Mouse (Mus musculus) telencephalon, adult 2 months (tissue): ENCODE data around the gene Pex3.
"Not testable (repeated sequence)": the region's sequence is repeated elsewhere in the genome, so short reads cannot be mapped to it uniquely, and the experiment has no call there.

Experiments
- DNase-seq: peaks from one replicate; pipeline ENCODE4 v3.0.0-alpha.2; 2011; ENCODE audit warnings: low read depth, low spot score

The Pex3 gene

GRCm38 (mm10) chr10:13536706-13537105 lies 16.2 kb downstream of the Pex3 start:
- no peak for DNase-seq

- DNase-seq: no peak
Measured at GRCm38 (mm10) chr10:13534751-13535150, 18.2 kb downstream of the Pex3 start.

GRCm38 (mm10) chr10:13528155-13528554 lies 24.8 kb downstream of the Pex3 start:
- no peak for DNase-seq

GRCm38 (mm10) chr10:13521857-13522256 lies 31.1 kb downstream of the Pex3 start:
- no peak for DNase-seq

- no peak for DNase-seq
Measured at GRCm38 (mm10) chr10:13502371-13502770, 50.6 kb downstream of the Pex3 start.

- not testable (repeated sequence) for DNase-seq
Measured at GRCm38 (mm10) chr10:13501533-13501932, 51.4 kb downstream of the Pex3 start.

- peak; percentile 82 for DNase-seq
Measured at GRCm38 (mm10) chr10:13500938-13501496, 51.9 kb downstream of the Pex3 start.

- DNase-seq: no peak
Measured at GRCm38 (mm10) chr10:13500473-13500872, 52.5 kb downstream of the Pex3 start.

- no peak for DNase-seq
Measured at GRCm38 (mm10) chr10:13499331-13499730, 53.6 kb downstream of the Pex3 start, which contains the start of gene Fuca2. Fuca2 (plus strand) TSS chr10:13499540.

GRCm38 (mm10) chr10:13496315-13496714 lies 56.6 kb downstream of the Pex3 start:
- no peak for DNase-seq

GRCm38 (mm10) chr10:13493978-13494686 lies 58.8 kb downstream of the Pex3 start:
- no peak for DNase-seq

- DNase-seq: no peak
Measured at GRCm38 (mm10) chr10:13489671-13490070, 63.3 kb downstream of the Pex3 start.

GRCm38 (mm10) chr10:13485958-13486357 lies 67.0 kb downstream of the Pex3 start:
- no peak for DNase-seq

GRCm38 (mm10) chr10:13479341-13479740 lies 73.6 kb downstream of the Pex3 start:
- DNase-seq: no peak

- DNase-seq: no peak
Measured at GRCm38 (mm10) chr10:13475121-13475520, 77.8 kb downstream of the Pex3 start.

- DNase-seq: no peak
Measured at GRCm38 (mm10) chr10:13474568-13474955, 78.4 kb downstream of the Pex3 start.
